Mouse (Mus musculus) kidney, embryonic 16.5 days (tissue): Measurements from ENCODE around the gene Bach2. TPM values are rescaled to one million over a fixed set of nuclear protein-coding genes. Genes with fewer than 3 reads are reported as not detected.

ENCODE experiments used
- ATAC-seq: fragments of 200-750 bp; cut with Nextera tagmentation; 2 replicates; pipeline ENCODE4 v1.8.0; 2017; ENCODE audit warnings: moderate TSS enrichment; ENCODE audit not compliant: low FRiP score, low TSS enrichment
- H3K27ac ChIP-seq: fragments of 300-500 bp; sonication (generic); 2 replicates; pipeline ENCODE4 v1.5.1; 2014; ENCODE audit warnings: low read length
- H3K27me3 ChIP-seq: fragments of 300-500 bp; sonication (generic); 2 replicates; pipeline ENCODE4 v1.6.1; 2014; ENCODE audit warnings: low read length, control low read depth, mixed read lengths; ENCODE audit not compliant: insufficient read depth
- H3K36me3 ChIP-seq: fragments of 300-500 bp; sonication (generic); 2 replicates; pipeline ENCODE4 v1.6.1; 2014; ENCODE audit warnings: low read length, control low read depth, mixed read lengths; ENCODE audit not compliant: insufficient read depth
- H3K4me1 ChIP-seq: fragments of 300-500 bp; sonication (generic); 2 replicates; pipeline ENCODE4 v1.6.1; 2014; ENCODE audit warnings: low read length, control low read depth, mixed read lengths; ENCODE audit not compliant: insufficient read depth
- H3K4me2 ChIP-seq: fragments of 300-500 bp; sonication (generic); replicated peaks from 2 replicates; pipeline ENCODE4 v1.6.1; 2014; ENCODE audit warnings: low read depth, low read length
- H3K4me3 ChIP-seq: fragments of 300-500 bp; sonication (generic); 2 replicates; pipeline ENCODE4 v1.5.1; 2014; ENCODE audit warnings: mild to moderate bottlenecking, low read length
- H3K9ac ChIP-seq: fragments of 300-500 bp; sonication (generic); replicated peaks from 2 replicates; pipeline ENCODE4 v1.6.1; 2014; ENCODE audit warnings: low read length
- H3K9me3 ChIP-seq: fragments of 300-500 bp; sonication (generic); 2 replicates; pipeline ENCODE4 v1.6.1; 2016; ENCODE audit warnings: low read length, control low read depth
- WGBS: fragments of 180-500 bp; shearing (Covaris S2); extraction: QIAGEN DNeasy Blood & Tissue Kit; methylation state at CpG from one replicate; pipeline ENCODE4 v1.1.7; 2014; 5-methylcytosine and 5-hydroxymethylcytosine counted together
- polyA plus RNA-seq: library from polyadenylated mRNA; unstranded; fragments of >200 nt; fragmentation: Nextera tagmentation; extraction: Ambion mirVana; gene quantifications from 2 replicates; pipeline ENCODE4 v1.2.1, GENCODE M21; 2015

Bach2 gene
- polyA plus RNA-seq, 1 experiment from 2014 or later = 7.9 TPM

DNA sequence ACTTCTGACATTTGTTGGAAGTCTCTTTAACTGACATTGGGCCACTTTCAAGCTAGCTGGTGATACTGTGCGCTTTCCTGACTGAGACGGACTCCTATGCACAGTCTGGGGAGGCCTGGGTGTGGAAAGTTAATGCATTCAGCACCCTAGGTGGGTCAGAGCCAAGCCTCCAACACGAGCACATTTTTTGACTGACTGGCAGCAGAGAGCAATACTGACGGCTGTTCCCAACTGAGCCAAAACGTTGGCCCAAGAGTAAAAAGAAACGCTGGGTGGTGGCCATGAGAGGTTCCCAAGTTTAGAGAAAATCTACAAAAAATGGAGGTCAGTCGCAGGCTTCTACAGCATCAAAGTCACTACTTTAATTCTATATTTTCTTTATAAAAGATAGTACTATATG is 272.3 kb downstream of the Bach2 start:
- Histone ChIP-seq H3K4me3 (no peak overlapping the region), H3K9me3 (no peaks in the 10 kb centered on the region), H3K4me1 (peaks cover 9% of the 10 kb centered on the region; the same call in 1 of the 2 replicates), H3K27me3 (no peaks in the 10 kb centered on the region), H3K27ac (no peak overlapping the region), H3K4me2 (no peak overlapping the region), H3K36me3 (no peaks in the 10 kb centered on the region), H3K9ac (no peak overlapping the region)
- no peak for ATAC-seq
- 88% methylated on average over 7 of the region's 7 CpGs for WGBS

DNA sequence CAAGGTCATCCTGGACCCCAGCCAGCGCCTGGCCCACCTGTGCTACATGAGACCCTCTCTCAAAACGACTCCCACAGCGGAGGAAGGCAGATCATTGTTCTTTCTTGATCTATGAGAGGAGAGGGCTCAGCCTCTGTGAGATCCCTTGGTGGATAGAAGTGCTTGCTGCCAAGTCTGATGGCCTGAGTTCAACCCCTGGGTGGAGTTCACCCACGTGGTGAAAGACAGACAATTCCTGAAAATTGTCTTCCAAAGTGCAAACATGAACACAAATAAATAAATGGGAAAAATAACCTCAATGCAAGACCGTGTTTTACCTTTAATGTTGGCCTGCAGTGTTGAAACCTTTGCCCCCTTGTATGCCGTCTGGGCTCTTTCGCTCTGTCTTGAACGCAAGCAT is 277.5 kb downstream of the Bach2 start:
- no peaks in the 10 kb centered on the region for H3K27me3 ChIP-seq
- H3K9ac ChIP-seq = no peak overlapping the region
- H3K4me3 ChIP-seq = no peak overlapping the region
- no peak overlapping the region for H3K4me2 ChIP-seq
- no peak for ATAC-seq
- whole genome bisulfite sequencing = 81% methylated on average over 8 of the region's 8 CpGs
- no peak overlapping the region for H3K27ac ChIP-seq
- H3K9me3 ChIP-seq = no peaks in the 10 kb centered on the region
- peaks cover 15% of the 10 kb centered on the region for H3K4me1 ChIP-seq
- H3K36me3 ChIP-seq = no peaks in the 10 kb centered on the region

DNA sequence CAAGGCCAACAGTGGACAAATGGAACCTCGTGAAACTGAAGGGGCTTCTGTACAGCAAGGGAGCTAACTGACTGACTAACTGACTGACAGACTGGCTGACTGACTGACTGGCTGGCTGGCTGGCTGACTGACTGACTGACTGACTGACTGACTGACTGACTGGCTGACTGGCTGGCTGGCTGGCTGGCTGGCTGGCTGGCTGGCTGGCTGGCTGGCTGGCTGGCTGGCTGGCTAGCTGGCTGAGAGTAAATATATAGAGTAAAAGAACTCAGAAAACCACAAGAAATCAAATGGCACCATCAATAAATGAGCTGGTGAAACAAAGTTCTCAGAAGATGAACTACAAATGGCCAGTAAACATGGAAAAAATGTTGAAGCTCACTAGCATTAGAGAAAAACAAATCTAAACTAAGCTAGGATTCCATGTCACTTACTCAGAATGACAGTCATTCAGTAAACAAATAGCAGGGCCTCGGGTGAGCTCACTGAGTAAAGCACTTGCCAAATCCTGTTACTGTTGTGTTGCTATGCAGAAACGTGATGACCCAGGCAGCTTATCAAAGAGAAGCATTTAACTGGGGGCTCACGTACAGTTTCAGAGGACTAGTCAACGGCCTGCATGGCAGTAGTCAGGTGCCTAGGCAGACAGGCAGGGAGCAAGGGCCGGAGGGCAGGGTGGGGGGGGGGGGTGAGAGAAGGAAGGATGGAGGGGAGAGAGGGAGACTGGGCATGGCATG is 280.4 kb downstream of the Bach2 start:
- Histone ChIP-seq H3K9me3 (no peaks in the 10 kb centered on the region), H3K4me2 (no peak overlapping the region), H3K9ac (no peak overlapping the region), H3K27me3 (no peaks in the 10 kb centered on the region), H3K4me3 (no peak overlapping the region), H3K4me1 (peaks cover 32% of the 10 kb centered on the region), H3K27ac (no peak overlapping the region), H3K36me3 (no peaks in the 10 kb centered on the region)
- 71% methylated on average over 6 of the region's 6 CpGs for WGBS
- ATAC-seq = no peak

DNA sequence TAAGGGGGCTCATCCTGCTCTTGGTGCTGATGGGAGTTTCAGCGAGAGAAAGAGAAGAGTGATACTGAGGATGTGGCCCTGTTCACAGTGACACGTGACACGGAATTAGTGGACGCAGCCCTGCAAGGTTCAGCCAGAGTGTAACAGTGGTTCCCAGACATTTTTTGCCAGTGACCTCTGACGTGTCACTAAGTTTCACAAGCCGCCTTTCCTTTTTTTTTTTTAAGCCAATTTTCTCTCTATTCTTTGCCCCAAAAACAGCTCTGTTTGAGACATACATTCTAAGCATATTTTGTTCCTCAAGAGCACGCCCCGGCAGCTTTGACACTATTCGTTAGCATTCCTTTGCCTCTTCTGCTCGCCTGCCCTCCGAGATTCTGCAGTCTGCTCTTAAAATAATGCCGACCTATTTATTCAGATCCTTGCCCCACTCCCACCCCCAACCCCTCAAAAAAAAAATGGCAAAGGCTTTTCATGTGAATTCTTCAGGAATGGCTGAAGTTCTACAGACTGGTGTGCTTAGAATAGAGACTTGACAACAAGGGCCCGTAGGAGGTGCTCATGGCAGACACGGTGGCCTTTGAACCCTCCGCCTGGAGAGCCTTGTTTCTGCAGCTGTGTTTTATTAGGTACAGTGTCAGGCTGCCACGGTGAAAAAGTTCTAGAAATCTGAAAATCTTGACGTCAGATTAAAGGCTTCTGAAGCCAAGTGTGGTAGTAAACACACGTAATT is 282.2 kb downstream of the Bach2 start:
- Histone ChIP-seq H3K9ac (no peak overlapping the region), H3K4me3 (no peak overlapping the region), H3K4me1 (peaks cover 38% of the 10 kb centered on the region), H3K36me3 (no peaks in the 10 kb centered on the region), H3K9me3 (no peaks in the 10 kb centered on the region), H3K27me3 (no peaks in the 10 kb centered on the region), H3K27ac (peak overlapping the region; percentile 67), H3K4me2 (0 out of 2 replicates have a peak overlapping the region, but pooled peaks have one; percentile 10)
- WGBS = 35% methylated on average over 18 of the region's 18 CpGs
- ATAC-seq = peak; percentile 75; the same call in 1 of the 2 replicates

DNA sequence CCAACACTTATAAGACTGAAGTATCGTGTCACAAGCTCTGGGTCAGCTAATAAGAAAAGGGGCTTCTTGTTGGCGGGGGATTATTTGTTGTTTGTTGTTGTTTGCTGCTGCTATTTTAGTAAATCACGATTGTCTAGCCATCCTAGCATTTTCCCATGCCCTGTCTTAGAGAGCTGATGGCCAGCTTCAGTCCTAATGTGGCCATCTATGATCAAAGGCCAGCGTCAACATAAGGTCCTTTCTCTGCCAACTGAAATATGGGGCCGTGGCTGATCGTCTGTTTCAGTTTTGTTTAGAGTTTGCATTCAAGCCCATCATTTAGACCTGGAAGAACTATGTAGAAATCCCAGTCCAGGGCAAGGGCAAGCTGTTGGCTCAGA is 282.7 kb downstream of the Bach2 start:
- Histone ChIP-seq H3K27ac (peak overlapping the region; percentile 67; the same call in 1 of the 2 replicates), H3K4me3 (no peak overlapping the region), H3K4me2 (0 out of 2 replicates have a peak overlapping the region, but pooled peaks have one; percentile 10), H3K4me1 (peaks cover 38% of the 10 kb centered on the region), H3K9me3 (no peaks in the 10 kb centered on the region), H3K27me3 (no peaks in the 10 kb centered on the region), H3K36me3 (no peaks in the 10 kb centered on the region), H3K9ac (no peak overlapping the region)
- 50% methylated on average over 6 of the region's 6 CpGs for WGBS
- no peak for ATAC-seq

DNA sequence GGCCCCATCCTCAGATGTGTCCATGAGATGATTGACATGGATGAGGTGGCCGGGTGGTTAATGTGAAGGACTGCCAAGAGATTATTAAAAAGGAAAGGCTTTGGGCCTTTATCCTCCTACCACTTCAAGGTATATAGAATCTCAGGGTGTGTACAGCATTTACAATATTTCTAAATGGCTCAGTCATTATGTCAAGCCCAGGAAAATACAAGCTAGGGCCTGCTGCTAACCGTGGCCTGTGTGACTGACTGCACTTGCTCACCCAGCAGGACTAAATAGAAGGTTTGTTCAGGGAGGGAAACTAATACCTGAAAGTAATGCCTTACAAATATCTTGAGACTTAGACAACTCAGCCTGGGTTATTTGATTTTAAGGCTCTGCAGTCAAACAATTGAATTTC is 283.4 kb downstream of the Bach2 start:
- 61% methylated on average over 2 of the region's 2 CpGs for WGBS
- H3K27ac ChIP-seq = no peak overlapping the region
- H3K36me3 ChIP-seq = no peaks in the 10 kb centered on the region
- no peak overlapping the region for H3K4me3 ChIP-seq
- no peaks in the 10 kb centered on the region for H3K27me3 ChIP-seq
- no peak overlapping the region for H3K9ac ChIP-seq
- peaks cover 38% of the 10 kb centered on the region for H3K4me1 ChIP-seq
- H3K9me3 ChIP-seq = no peaks in the 10 kb centered on the region
- H3K4me2 ChIP-seq = no peak overlapping the region
- no peak for ATAC-seq

DNA sequence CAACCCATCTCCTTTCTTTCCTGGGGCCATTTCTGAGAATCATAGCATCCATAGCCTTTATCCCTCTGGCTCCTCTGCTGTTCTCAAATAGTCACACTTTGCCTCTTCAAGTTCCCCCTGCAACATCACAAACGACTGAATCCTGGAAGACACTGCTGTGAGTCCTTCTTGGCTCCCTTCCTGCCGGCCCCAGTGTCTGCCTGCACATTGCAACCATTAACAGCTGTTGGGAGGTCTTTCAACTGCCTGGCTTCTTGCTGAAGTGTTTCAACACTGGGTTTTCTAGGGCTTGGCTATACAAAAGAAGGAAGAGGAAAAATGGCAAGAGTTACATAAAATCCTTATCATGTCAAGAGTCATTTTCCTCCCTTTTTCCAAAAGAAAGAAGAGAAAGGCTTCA is 285.7 kb downstream of the Bach2 start:
- peaks cover 38% of the 10 kb centered on the region for H3K4me1 ChIP-seq
- H3K9me3 ChIP-seq = no peaks in the 10 kb centered on the region
- no peaks in the 10 kb centered on the region for H3K27me3 ChIP-seq
- 33% methylated on average over 2 of the region's 2 CpGs for WGBS
- H3K36me3 ChIP-seq = no peaks in the 10 kb centered on the region
- no peak overlapping the region for H3K4me2 ChIP-seq
- H3K27ac ChIP-seq = no peak overlapping the region
- H3K4me3 ChIP-seq = no peak overlapping the region
- ATAC-seq = no peak
- no peak overlapping the region for H3K9ac ChIP-seq

DNA sequence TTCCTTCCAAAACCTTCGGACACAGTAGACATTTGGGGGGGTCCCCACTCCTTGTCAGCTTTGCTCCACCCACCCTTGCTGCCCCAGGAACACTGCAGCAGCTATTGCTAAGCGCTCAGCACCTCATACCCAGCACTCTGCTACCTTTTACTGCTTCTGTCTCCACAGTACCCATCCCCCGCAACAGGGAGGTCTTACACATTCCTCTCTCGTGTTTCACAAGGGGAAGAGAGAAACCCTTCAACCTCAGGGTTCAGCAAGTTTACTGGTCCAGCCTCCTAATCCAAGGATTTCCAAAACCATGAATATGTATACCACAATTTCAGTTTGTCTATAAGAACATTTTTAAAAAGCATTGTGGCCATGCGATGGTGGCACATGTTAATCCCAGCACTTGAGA is 286.4 kb downstream of the Bach2 start:
- 60% methylated on average over 5 of the region's 5 CpGs for WGBS

DNA sequence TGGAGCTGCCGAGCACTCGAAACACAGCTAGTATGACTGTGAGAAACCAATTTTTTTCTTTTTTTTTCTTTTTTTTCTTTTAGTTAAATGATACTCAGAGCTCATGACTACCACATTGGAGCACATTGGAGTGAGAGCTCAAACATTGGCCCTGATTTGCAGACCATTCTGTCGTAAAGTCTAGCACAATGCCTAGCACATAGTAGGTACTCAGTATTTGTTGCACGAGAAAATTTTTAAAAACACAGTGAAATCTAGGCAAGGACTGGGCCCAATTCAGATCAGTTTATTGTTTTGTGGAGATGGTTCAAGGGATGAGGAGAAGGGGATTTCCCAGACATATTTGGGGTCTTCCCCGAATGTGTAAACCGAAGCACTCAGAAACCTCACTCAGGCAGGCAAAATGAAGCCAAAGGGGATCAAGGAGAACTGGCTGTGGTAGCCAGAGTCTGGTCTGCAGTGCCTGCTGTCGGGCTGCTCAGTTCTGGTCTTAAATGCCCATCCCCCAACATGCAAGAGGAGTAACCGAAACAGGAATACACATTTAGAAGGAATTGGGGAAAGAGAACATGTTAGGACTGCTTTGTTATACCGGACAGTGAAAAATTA is 287.7 kb downstream of the Bach2 start:
- Histone ChIP-seq H3K4me2 (no peak overlapping the region), H3K9ac (no peak overlapping the region), H3K27me3 (no peaks in the 10 kb centered on the region), H3K4me3 (no peak overlapping the region), H3K27ac (no peak overlapping the region), H3K9me3 (no peaks in the 10 kb centered on the region), H3K4me1 (peaks cover 32% of the 10 kb centered on the region), H3K36me3 (no peaks in the 10 kb centered on the region)
- WGBS = 85% methylated on average over 9 of the region's 9 CpGs
- ATAC-seq = no peak

More for the DNA sequence above, 286.4 kb downstream of the Bach2 start:
- Histone ChIP-seq H3K4me3 (no peak overlapping the region), H3K27ac (no peak overlapping the region), H3K36me3 (no peaks in the 10 kb centered on the region), H3K9me3 (no peaks in the 10 kb centered on the region), H3K9ac (no peak overlapping the region), H3K27me3 (no peaks in the 10 kb centered on the region), H3K4me1 (peaks cover 34% of the 10 kb centered on the region), H3K4me2 (no peak overlapping the region)
- ATAC-seq = peak; percentile 40; the same call in 1 of the 2 replicates
